Mouse (Mus musculus) spleen, adult 2 months (tissue): ENCODE results near the gene Vsig10l. TPM values are rescaled to one million over a fixed set of nuclear protein-coding genes. Genes with fewer than 3 reads are reported as not detected.

Source experiments
- DNase-seq, 2 experiments: peaks; one replicate each; pipeline versions ENCODE4 v3.0.0 to v3.0.0-alpha.2; 2012 to 2021; ENCODE audit warnings: low spot score in 2 of 2, low read depth in 1 of 2
- H3K27ac ChIP-seq: fragments of 200-500 bp; 2 replicates; pipeline ENCODE4 v1.5.1; 2012; ENCODE audit warnings: low read length, inconsistent platforms; ENCODE audit not compliant: insufficient read depth
- H3K27me3 ChIP-seq: fragments of 200-500 bp; 2 replicates; pipeline ENCODE4 v1.6.1; 2012; ENCODE audit warnings: mild to moderate bottlenecking, moderate library complexity, low read length, inconsistent platforms; ENCODE audit not compliant: control insufficient read depth, insufficient read depth
- H3K36me3 ChIP-seq: fragments of 200-500 bp; 2 replicates; pipeline ENCODE4 v1.6.1; 2012; ENCODE audit warnings: mild to moderate bottlenecking, low read length, inconsistent platforms; ENCODE audit not compliant: control insufficient read depth, insufficient read depth
- H3K4me1 ChIP-seq: fragments of 200-500 bp; 2 replicates; pipeline ENCODE4 v1.6.1; 2011; ENCODE audit warnings: inconsistent platforms; ENCODE audit not compliant: control insufficient read depth, insufficient read depth, insufficient read length
- H3K4me3 ChIP-seq: fragments of 200-500 bp; 2 replicates; pipeline ENCODE4 v1.5.1; 2011; ENCODE audit warnings: mild to moderate bottlenecking, inconsistent platforms; ENCODE audit not compliant: insufficient read depth, insufficient read length; ENCODE audit errors: extremely low read depth
- CTCF ChIP-seq: fragments of 200-500 bp; IDR thresholded peaks from 2 replicates; pipeline ENCODE4 v1.5.1; 2011; ENCODE audit warnings: mild to moderate bottlenecking, inconsistent platforms; ENCODE audit not compliant: insufficient read depth, insufficient read length, insufficient replicate concordance; ENCODE audit errors: extremely low read depth
- POLR2A ChIP-seq: fragments of 200-500 bp; IDR thresholded peaks from 2 replicates; pipeline ENCODE4 v1.6.1; 2011; ENCODE audit warnings: low read depth, low read length, inconsistent platforms
- WGBS: fragments of 180-500 bp; shearing (Covaris S2); methylation state at CpG from one replicate; pipeline ENCODE4 v1.1.7; 2018; 5-methylcytosine and 5-hydroxymethylcytosine counted together
- polyA plus RNA-seq: library from polyadenylated mRNA; depleted of rRNA; stranded (reverse); fragments of >200 nt; gene quantifications from 2 replicates; pipeline ENCODE4 v1.2.3, GENCODE M21; 2012

Vsig10l gene
- polyA plus RNA-seq, 1 experiment, result 3.8 TPM

DNA sequence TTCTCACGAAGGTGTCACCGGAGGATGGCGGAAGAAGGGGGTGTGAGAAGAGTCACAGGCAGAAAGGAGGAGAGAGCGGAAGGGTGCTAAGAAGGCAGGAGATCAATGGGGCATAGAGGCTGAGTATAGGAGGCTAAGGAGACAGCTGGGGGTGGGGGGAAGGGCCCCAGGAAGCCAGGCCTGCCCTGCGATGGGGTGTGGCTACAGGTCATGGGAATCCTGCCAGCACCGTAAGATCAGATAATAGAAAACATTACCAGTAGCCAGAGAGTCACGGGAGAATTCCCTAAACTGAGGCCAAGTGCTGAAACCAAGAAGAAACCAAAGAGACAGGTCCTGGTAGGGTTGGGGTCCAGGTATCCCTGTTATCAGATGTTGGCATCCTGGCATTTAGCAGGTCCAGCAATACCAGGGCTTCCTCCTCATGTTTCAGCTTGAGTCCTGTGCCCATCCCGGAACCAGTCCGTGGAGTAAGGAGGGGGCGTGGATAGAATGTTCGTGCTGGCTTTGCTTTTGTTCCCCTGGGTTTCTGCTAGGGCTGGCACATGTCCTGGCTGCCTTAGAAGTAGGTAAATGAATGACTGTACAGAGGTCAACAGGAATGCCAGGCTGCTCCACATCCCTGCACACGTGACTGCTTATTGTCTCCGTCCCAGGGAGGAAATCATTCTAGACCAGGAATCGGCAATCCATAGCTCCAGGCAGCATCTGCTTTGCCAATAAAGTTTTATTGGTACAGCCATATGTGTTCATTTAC, 9.2 kb upstream of the Vsig10l start:
- Histone ChIP-seq H3K4me1 (no peaks in the 10 kb centered on the region), H3K4me3 (no peak overlapping the region), H3K36me3 (peaks cover 2% of the 10 kb centered on the region; the same call in 1 of the 2 replicates), H3K27me3 (no peaks in the 10 kb centered on the region), H3K27ac (no peak overlapping the region)
- 93% methylated on average over 14 of the region's 14 CpGs for WGBS
- TF ChIP-seq CTCF (no peak), POLR2A (no peak)
- no peak for DNase-seq

DNA sequence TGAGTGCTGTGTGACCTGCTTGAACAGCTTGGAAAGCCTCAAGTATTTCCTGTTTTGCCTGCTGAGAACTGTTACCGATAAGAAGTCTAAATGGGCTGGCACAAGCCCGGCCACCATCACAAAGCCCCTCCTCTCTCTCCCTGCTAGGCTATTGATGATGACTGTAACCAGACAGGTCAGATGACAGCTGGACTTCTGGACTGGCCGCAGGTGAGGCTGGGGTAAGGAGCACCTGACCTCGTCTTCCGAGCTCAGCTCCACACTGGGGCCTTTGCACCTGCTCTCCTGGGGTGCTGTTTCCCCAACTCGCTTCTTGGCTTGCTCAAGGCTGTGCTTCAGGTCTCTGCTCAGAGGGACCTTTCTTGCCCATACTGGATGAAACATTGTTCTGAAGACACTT, 8.6 kb upstream of the Vsig10l start:
- Histone ChIP-seq H3K36me3 (peaks cover 2% of the 10 kb centered on the region; the same call in 1 of the 2 replicates), H3K27me3 (no peaks in the 10 kb centered on the region), H3K4me3 (no peak overlapping the region), H3K4me1 (no peaks in the 10 kb centered on the region), H3K27ac (no peak overlapping the region)
- 81% methylated on average over 6 of the region's 6 CpGs for WGBS
- DNase-seq, result no peak
- no peak for TF ChIP-seq POLR2A

DNA sequence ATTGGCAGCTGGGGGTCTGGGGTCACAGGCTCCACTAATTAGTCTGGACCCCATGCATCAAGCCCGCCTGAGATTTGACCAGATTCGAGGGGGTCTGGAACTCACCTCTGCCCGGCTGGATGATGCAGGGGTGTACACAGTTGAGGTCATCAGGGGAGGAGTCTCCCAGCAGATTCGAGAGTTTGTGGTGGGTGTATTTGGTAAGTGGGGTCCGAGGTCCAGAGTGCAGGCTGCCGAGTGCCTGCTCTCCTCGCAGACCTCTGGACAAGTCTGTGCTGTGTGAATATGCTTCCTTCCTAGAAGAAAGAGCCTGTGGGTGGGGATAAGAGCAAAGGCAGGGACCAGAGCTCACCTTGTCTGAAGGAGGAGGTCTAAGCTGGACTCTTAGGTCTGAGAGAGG, 1.0 kb downstream of the Vsig10l start:
- Histone ChIP-seq H3K27me3 (no peaks in the 10 kb centered on the region), H3K4me3 (no peak overlapping the region), H3K4me1 (peaks cover 7% of the 10 kb centered on the region), H3K36me3 (no peaks in the 10 kb centered on the region), H3K27ac (no peak overlapping the region)
- no peak for DNase-seq
- 90% methylated on average over 7 of the region's 7 CpGs for WGBS
- TF ChIP-seq CTCF (no peak), POLR2A (no peak)

DNA sequence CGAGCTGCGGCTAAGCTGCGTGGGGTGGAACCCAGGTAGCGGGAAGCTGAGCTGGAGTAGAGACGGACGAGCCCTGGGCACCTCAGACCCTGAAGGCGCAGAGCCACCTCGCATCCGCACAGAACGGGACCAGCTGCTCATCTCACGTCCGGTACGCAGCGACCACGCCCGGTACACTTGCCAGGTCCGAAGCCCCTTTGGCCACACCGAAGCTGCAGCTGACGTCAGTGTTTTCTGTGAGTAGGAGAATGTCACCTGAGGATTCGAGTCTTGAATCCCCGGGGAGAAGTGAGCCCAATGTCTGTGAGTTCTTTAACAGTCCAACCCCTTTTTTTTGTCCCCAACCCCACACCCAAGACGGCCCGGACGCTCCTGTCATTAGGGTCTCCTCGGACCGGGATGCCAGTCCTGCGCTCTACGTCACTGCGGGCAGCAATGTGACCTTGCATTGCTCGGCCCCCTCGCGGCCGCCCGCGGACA, 2.0 kb downstream of the Vsig10l start:
- WGBS, result 12% methylated on average over 35 of the region's 35 CpGs
- Histone ChIP-seq H3K27me3 (no peaks in the 10 kb centered on the region), H3K36me3 (no peaks in the 10 kb centered on the region), H3K4me3 (peak overlapping the region; percentile 72), H3K27ac (no peak overlapping the region), H3K4me1 (peaks cover 7% of the 10 kb centered on the region)
- DNase-seq, result peak; percentile 17 to 32
- no peak for TF ChIP-seq POLR2A
- 0 out of 2 replicates have a peak, but pooled peaks have one; percentile 18 for TF ChIP-seq CTCF

DNA sequence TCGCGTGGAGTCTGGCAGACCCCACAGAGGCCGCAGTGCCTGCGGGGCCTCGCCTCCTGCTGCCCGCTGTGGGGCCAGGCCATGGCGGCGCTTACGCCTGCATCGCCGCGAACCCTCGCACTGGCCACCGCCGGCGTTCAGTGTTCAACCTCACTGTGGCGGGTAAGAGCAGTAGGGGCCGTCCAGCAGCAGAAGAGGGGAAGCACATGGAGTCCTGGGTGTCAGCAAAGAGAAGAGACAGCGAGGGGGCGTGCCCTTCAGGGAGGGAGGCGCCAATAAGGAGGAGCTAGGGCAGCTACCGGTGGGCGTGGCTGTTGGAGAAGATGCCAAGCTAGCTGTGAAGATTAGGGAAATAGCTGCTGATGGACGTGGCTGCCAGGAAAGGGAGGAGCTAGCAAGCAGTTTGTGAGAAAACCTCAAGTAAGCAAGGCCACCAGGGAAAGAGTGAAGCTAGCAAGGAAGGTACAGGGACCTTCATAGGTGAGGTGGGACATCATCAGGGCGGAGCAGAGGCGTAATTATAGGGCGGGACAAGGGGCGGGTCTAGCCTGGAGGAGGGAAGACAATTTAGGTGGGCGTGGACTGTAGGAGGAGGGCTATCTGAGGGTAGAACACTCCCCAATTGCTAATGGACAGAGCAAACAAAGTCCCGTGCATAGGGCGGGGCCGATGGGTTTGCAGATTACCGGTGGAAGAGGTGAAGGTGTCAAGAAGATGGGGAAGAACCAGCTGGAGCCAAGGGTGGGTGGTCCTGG, 2.6 kb downstream of the Vsig10l start:
- 2% methylated on average over 33 of the region's 33 CpGs for WGBS
- peak overlapping the region; percentile 72 for H3K4me3 ChIP-seq
- peaks cover 7% of the 10 kb centered on the region for H3K4me1 ChIP-seq
- TF ChIP-seq POLR2A (no peak), CTCF (no peak)
- H3K27ac ChIP-seq, result peak overlapping the region; percentile 68
- peak; percentile 89 for DNase-seq
- H3K36me3 ChIP-seq, result no peaks in the 10 kb centered on the region
- no peaks in the 10 kb centered on the region for H3K27me3 ChIP-seq

DNA sequence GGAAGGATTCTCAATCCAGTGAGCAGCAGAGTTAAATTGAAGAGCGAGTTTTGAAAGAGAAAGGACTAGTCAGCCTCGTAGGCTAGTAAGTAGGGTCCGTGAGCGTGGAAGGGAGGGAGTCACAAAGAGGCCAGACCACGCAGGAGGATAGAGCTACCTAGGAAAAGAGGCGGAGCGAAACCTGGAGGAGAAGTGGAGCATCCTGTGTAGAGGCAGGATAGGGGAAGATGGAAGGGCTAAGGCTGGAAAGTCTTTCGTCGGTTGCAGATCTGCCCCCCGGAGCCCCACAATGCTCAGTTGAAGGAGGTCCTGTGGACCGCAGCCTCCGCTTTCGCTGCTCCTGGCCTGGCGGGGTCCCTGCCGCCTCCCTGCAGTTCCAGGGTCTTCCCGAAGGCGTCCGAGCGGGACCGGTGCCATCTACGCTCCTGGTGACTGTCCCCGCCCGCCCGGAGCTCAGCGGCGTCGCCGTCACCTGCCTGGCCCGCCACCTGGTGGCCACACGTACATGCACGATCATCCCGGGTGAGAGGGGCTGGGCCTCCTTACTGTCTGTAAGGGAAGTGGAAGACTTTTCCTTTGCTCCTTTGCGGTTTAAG, 3.2 kb downstream of the Vsig10l start:
- peak; percentile 55 to 82 for DNase-seq
- H3K4me1 ChIP-seq, result peaks cover 7% of the 10 kb centered on the region
- peak overlapping the region; percentile 28 for H3K27ac ChIP-seq
- no peaks in the 10 kb centered on the region for H3K27me3 ChIP-seq
- whole genome bisulfite sequencing, result under 1% methylated on average over 33 of the region's 33 CpGs
- peak overlapping the region; percentile 72 for H3K4me3 ChIP-seq
- TF ChIP-seq POLR2A (no peak), CTCF (peak; percentile 94)
- H3K36me3 ChIP-seq, result no peaks in the 10 kb centered on the region

DNA sequence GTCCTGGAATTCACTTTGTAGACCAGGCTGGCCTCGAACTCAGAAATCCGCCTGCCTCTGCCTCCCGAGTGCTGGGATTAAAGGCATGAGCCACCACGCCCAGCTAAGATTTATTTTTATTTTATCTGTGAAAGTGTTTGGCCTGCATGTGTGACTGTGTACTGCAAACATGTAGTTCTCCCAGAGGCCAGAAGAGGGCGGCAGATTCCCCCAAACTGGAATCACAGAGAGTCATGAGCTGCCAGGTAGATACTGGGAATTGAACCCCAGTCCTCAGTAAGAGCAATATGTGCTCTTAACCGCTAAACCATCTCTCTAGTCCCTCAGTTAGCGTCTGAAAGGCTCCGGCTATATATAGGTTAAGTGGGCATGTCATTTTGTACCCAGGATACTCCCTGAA, 7.4 kb downstream of the Vsig10l start:
- no peak overlapping the region for H3K4me3 ChIP-seq
- 66% methylated on average over 8 of the region's 8 CpGs for WGBS
- H3K27me3 ChIP-seq, result peaks cover 1% of the 10 kb centered on the region; the same call in 1 of the 2 replicates
- H3K27ac ChIP-seq, result no peak overlapping the region
- TF ChIP-seq CTCF, result peak; percentile 46; the same call in 1 of the 2 replicates
- TF ChIP-seq POLR2A, result no peak
- DNase-seq, result peak; percentile 33
- no peaks in the 10 kb centered on the region for H3K36me3 ChIP-seq
- no peaks in the 10 kb centered on the region for H3K4me1 ChIP-seq
